17 mouse cellular contexts compared by ENCODE assay signal in genomic region chr13:111777179-111777578, GRCm38 (mm10). TPM values are rescaled to one million over a fixed set of nuclear protein-coding genes. Genes with fewer than 3 reads are reported as not detected.
A peak's percentile ranks its signal among the peaks of the same experiment; 100 is the strongest.
DNase-seq lines count a peak whose midpoint lies in the region; ATAC-seq and TF ChIP-seq lines count a peak whose summit lies in the region.
"Had no signal": no experiment of that assay in that cellular context is flagged by ENCODE, and none has a peak within 500 bp of the region (broad histone marks: within the 10 kb centered on the region; RNA-seq: fewer than 3 reads in every experiment).

No protein-coding gene starts in this region.

- no peak overlapping the region for H3K27ac ChIP-seq in forebrain, embryonic 13.5 days
- no peak overlapping the region for H3K27ac ChIP-seq in forebrain, embryonic 11.5 days (ENCODE audit: low read depth, low read length)
- peak overlapping the region; percentile 67 for H3K27ac ChIP-seq in liver, embryonic 11.5 days (ENCODE audit: low read depth, low read length)
- no peak overlapping the region for H3K27ac ChIP-seq in liver, postnatal 0 days (ENCODE audit: low read depth)
- no peak overlapping the region for H3K27ac ChIP-seq in midbrain, embryonic 16.5 days (ENCODE audit: low read length)
- H3K27ac ChIP-seq in intestine, embryonic 16.5 days (ENCODE audit: low read length), result no peak overlapping the region
- H3K27ac ChIP-seq: embryonic facial prominence, embryonic 15.5 days; limb, embryonic 15.5 days; neural tube, embryonic 15.5 days had no signal

- peaks cover 23% of the 10 kb centered on the region; the same call in 1 of the 2 replicates for H3K36me3 ChIP-seq in forebrain, embryonic 13.5 days (ENCODE audit: poor library complexity, severe bottlenecking)
- H3K36me3 ChIP-seq in forebrain, embryonic 11.5 days (ENCODE audit: control insufficient read depth, insufficient read depth, low read length), result no peaks in the 10 kb centered on the region; the same call in 1 of the 2 replicates
- peaks cover 10% of the 10 kb centered on the region for H3K36me3 ChIP-seq in liver, embryonic 11.5 days (ENCODE audit: control insufficient read depth, insufficient read depth, low read length)
- H3K36me3 ChIP-seq in liver, postnatal 0 days (replicated peaks; ENCODE audit: insufficient read depth, low read length), result peaks cover 36% of the 10 kb centered on the region
- peaks cover 3% of the 10 kb centered on the region; the same call in 1 of the 2 replicates for H3K36me3 ChIP-seq in midbrain, embryonic 16.5 days (ENCODE audit: control insufficient read depth, insufficient read depth, low read length)
- peaks cover 15% of the 10 kb centered on the region for H3K36me3 ChIP-seq in intestine, embryonic 16.5 days (ENCODE audit: control insufficient read depth, insufficient read depth, low read length)

- TF ChIP-seq EP300 in liver, postnatal 0 days (IDR thresholded peaks at IDR 0.05; ENCODE audit: low read depth), result no peak

- H3K4me3 ChIP-seq in forebrain, embryonic 13.5 days, result no peak overlapping the region
- no peak overlapping the region for H3K4me3 ChIP-seq in forebrain, embryonic 11.5 days (ENCODE audit: low read depth, low read length)
- H3K4me3 ChIP-seq in liver, embryonic 11.5 days (ENCODE audit: low read depth, low read length), result no peak overlapping the region
- H3K4me3 ChIP-seq in liver, postnatal 0 days (ENCODE audit: low read depth, low read length), result no peak overlapping the region
- H3K4me3 ChIP-seq in midbrain, embryonic 16.5 days (ENCODE audit: low read depth, low read length), result no peak overlapping the region
- H3K4me3 ChIP-seq in intestine, embryonic 16.5 days (ENCODE audit: low read length), result no peak overlapping the region
- H3K4me3 ChIP-seq: embryonic facial prominence, embryonic 15.5 days; limb, embryonic 15.5 days; neural tube, embryonic 15.5 days had no signal

- TF ChIP-seq CTCF in liver, postnatal 0 days (IDR thresholded peaks at IDR 0.05; ENCODE audit: low read depth), result no peak

- no peak for DNase-seq in forebrain, embryonic 11.5 days (ENCODE audit: low spot score)
- no peak for DNase-seq in liver, embryonic 11.5 days (ENCODE audit: low spot score)
- no peak for DNase-seq in liver, postnatal 0 days
- no peak for DNase-seq in right cerebral cortex, adult 18-20 months
- DNase-seq: adrenal gland, postnatal 10 days; cerebellum, postnatal 25 days; heart, postnatal 14 days; kidney, adult 18-20 months; lung, postnatal 10 days; thymus, adult 2 months had no signal

- no peaks in the 10 kb centered on the region for H3K27me3 ChIP-seq in forebrain, embryonic 13.5 days
- no peaks in the 10 kb centered on the region for H3K27me3 ChIP-seq in forebrain, embryonic 11.5 days (ENCODE audit: control insufficient read depth, insufficient read depth, low read length)
- no peaks in the 10 kb centered on the region for H3K27me3 ChIP-seq in liver, embryonic 11.5 days (replicated peaks; ENCODE audit: control insufficient read depth, insufficient read depth, low read length)
- H3K27me3 ChIP-seq in liver, postnatal 0 days (ENCODE audit: insufficient read depth, low read length), result no peaks in the 10 kb centered on the region
- no peaks in the 10 kb centered on the region for H3K27me3 ChIP-seq in midbrain, embryonic 16.5 days (ENCODE audit: control insufficient read depth, insufficient read depth, low read depth, low read length)
- no peaks in the 10 kb centered on the region for H3K27me3 ChIP-seq in intestine, embryonic 16.5 days (replicated peaks; ENCODE audit: control insufficient read depth, insufficient read depth, low read length)
- H3K27me3 ChIP-seq: embryonic facial prominence, embryonic 15.5 days; limb, embryonic 15.5 days; neural tube, embryonic 15.5 days had no signal

- H3K9me3 ChIP-seq in forebrain, embryonic 13.5 days (replicated peaks), result no peaks in the 10 kb centered on the region
- no peaks in the 10 kb centered on the region for H3K9me3 ChIP-seq in forebrain, embryonic 11.5 days (ENCODE audit: control insufficient read depth, low read length)
- H3K9me3 ChIP-seq in liver, embryonic 11.5 days (ENCODE audit: control insufficient read depth, low read length), result no peaks in the 10 kb centered on the region
- no peaks in the 10 kb centered on the region for H3K9me3 ChIP-seq in liver, postnatal 0 days (ENCODE audit: low read length)
- no peaks in the 10 kb centered on the region for H3K9me3 ChIP-seq in midbrain, embryonic 16.5 days (replicated peaks; ENCODE audit: control insufficient read depth, low read length, poor library complexity, severe bottlenecking)
- no peaks in the 10 kb centered on the region for H3K9me3 ChIP-seq in intestine, embryonic 16.5 days (ENCODE audit: control insufficient read depth, low read length)
- H3K9me3 ChIP-seq: embryonic facial prominence, embryonic 15.5 days; limb, embryonic 15.5 days; neural tube, embryonic 15.5 days had no signal

- H3K4me1 ChIP-seq in forebrain, embryonic 13.5 days, result peaks cover 15% of the 10 kb centered on the region
- no peaks in the 10 kb centered on the region for H3K4me1 ChIP-seq in forebrain, embryonic 11.5 days (replicated peaks; ENCODE audit: control insufficient read depth, insufficient read depth, low read length)
- peaks cover 25% of the 10 kb centered on the region for H3K4me1 ChIP-seq in liver, embryonic 11.5 days (replicated peaks; ENCODE audit: control insufficient read depth, insufficient read depth, low read length)
- H3K4me1 ChIP-seq in liver, postnatal 0 days (ENCODE audit: insufficient read depth), result peaks cover 3% of the 10 kb centered on the region
- peaks cover 13% of the 10 kb centered on the region for H3K4me1 ChIP-seq in midbrain, embryonic 16.5 days (ENCODE audit: control insufficient read depth, insufficient read depth, low read length)
- peaks cover 13% of the 10 kb centered on the region for H3K4me1 ChIP-seq in intestine, embryonic 16.5 days (ENCODE audit: control insufficient read depth, insufficient read depth, low read length)
- H3K4me1 ChIP-seq: limb, embryonic 15.5 days had no signal

- no peak overlapping the region for H3K4me2 ChIP-seq in forebrain, embryonic 13.5 days
- H3K4me2 ChIP-seq in forebrain, embryonic 11.5 days (ENCODE audit: low read depth, low read length, severe bottlenecking), result no peak overlapping the region
- peak overlapping the region; percentile 45 for H3K4me2 ChIP-seq in liver, embryonic 11.5 days
- no peak overlapping the region for H3K4me2 ChIP-seq in liver, postnatal 0 days (ENCODE audit: low read depth, low read length)
- no peak overlapping the region for H3K4me2 ChIP-seq in midbrain, embryonic 16.5 days (ENCODE audit: low read length)
- H3K4me2 ChIP-seq in intestine, embryonic 16.5 days (ENCODE audit: low read depth, low read length), result no peak overlapping the region
- H3K4me2 ChIP-seq: embryonic facial prominence, embryonic 15.5 days; limb, embryonic 15.5 days; neural tube, embryonic 15.5 days had no signal

- no peak overlapping the region for H3K9ac ChIP-seq in forebrain, embryonic 13.5 days
- H3K9ac ChIP-seq in forebrain, embryonic 11.5 days (ENCODE audit: low read length), result no peak overlapping the region
- H3K9ac ChIP-seq in liver, embryonic 11.5 days (ENCODE audit: low read depth, low read length), result 0 out of 2 replicates have a peak overlapping the region, but pooled peaks have one; percentile 16
- H3K9ac ChIP-seq in liver, postnatal 0 days (replicated peaks), result no peak overlapping the region
- H3K9ac ChIP-seq in midbrain, embryonic 16.5 days (ENCODE audit: low read depth, low read length), result no peak overlapping the region
- H3K9ac ChIP-seq in intestine, embryonic 16.5 days (ENCODE audit: low read depth, low read length), result no peak overlapping the region
- H3K9ac ChIP-seq: embryonic facial prominence, embryonic 15.5 days; limb, embryonic 15.5 days; neural tube, embryonic 15.5 days had no signal

- ATAC-seq in forebrain, embryonic 13.5 days, result peak; percentile 57; the same call in 1 of the 2 replicates
- no peak for ATAC-seq in forebrain, embryonic 11.5 days (replicated peaks; ENCODE audit: low FRiP score)
- no peak for ATAC-seq in liver, embryonic 11.5 days (replicated peaks; ENCODE audit: low FRiP score)
- no peak for ATAC-seq in liver, postnatal 0 days
- 0 out of 2 replicates have a peak, but pooled peaks have one; percentile 19 for ATAC-seq in common myeloid progenitor, adult 5-6 weeks (replicated peaks; ENCODE audit: low read depth, poor library complexity, severe bottlenecking)
- peak; percentile 65; the same call in 1 of the 2 replicates for ATAC-seq in midbrain, embryonic 16.5 days
- no peak for ATAC-seq in intestine, embryonic 16.5 days

- WGBS in forebrain, embryonic 13.5 days, result 46% methylated on average over 7 of the region's 7 CpGs
- WGBS in forebrain, embryonic 11.5 days, result 74% methylated on average over 7 of the region's 7 CpGs
- 64% methylated on average over 7 of the region's 7 CpGs for WGBS in liver, embryonic 11.5 days
- 62% methylated on average over 7 of the region's 7 CpGs for WGBS in liver, postnatal 0 days (ENCODE audit: insufficient replicate concordance)
- WGBS in midbrain, embryonic 16.5 days, result 32% methylated on average over 7 of the region's 7 CpGs
- 48% methylated on average over 7 of the region's 7 CpGs for whole genome bisulfite sequencing in intestine, embryonic 16.5 days

RNA-seq across cellular contexts. Expression of gene Map3k1, which starts 31.6 kb away (rescaled TPM):
- polyA plus RNA-seq in forebrain, embryonic 13.5 days (2015; fragmentation: Nextera tagmentation; extraction: Ambion mirVana), result 11.1 and 11.8 TPM in 2 replicates
- polyA plus RNA-seq in forebrain, embryonic 11.5 days (2014; fragmentation: Nextera tagmentation; extraction: Ambion mirVana), result 13.6 and 13.7 TPM in 2 replicates
- 19.8 and 20.6 TPM in 2 replicates for polyA plus RNA-seq in liver, embryonic 11.5 days (2014; fragmentation: Nextera tagmentation; extraction: Ambion mirVana)
- 10.8 and 11.5 TPM in 2 replicates for polyA plus RNA-seq in liver, postnatal 0 days (2015; fragmentation: Nextera tagmentation; extraction: Ambion mirVana)
- 36.1 and 38.5 TPM in 2 replicates for total RNA-seq in common myeloid progenitor, adult 5-6 weeks (2017)
- 10.5 and 12.4 TPM in 2 replicates for polyA plus RNA-seq in midbrain, embryonic 16.5 days (2015; fragmentation: Nextera tagmentation; extraction: Ambion mirVana)
- 20.5 and 21.8 TPM in 2 replicates for polyA plus RNA-seq in intestine, embryonic 16.5 days (2015; fragmentation: Nextera tagmentation; extraction: Ambion mirVana)

Comparison
In these comparisons a context has a peak if more than half of its experiments do, and no peak if none do; other contexts are left out.
1. ATAC-seq: peak in forebrain, embryonic 13.5 days (single experiment), common myeloid progenitor, adult 5-6 weeks (single experiment) and midbrain, embryonic 16.5 days (single experiment); none in forebrain, embryonic 11.5 days (single experiment), liver, embryonic 11.5 days (single experiment), liver, postnatal 0 days (single experiment) and intestine, embryonic 16.5 days (single experiment).